Mouse (Mus musculus) kidney, postnatal 4 days (tissue): ENCODE results near the gene Krtap10-4.
"Not testable (repeated sequence)": the region's sequence is repeated elsewhere in the genome, so short reads cannot be mapped to it uniquely, and the experiment has no call there.

Experiments
- DNase-seq, 2 experiments: peaks; one replicate each; pipeline ENCODE4 v3.0.0; 2021; ENCODE audit warnings: mixed read lengths in 2 of 2

Krtap10-4 gene

GRCm38 (mm10) chr10:77787876-77788275 lies 39.0 kb downstream of the Krtap10-4 start, which contains the start of gene Gm7137:
TSS of gene Gm7137 (minus strand) at chr10:77788200.
- not testable (repeated sequence) for DNase-seq

- not testable (repeated sequence) for DNase-seq
These were observed 43.5 kb downstream of the Krtap10-4 start for GRCm38 (mm10) chr10:77783396-77783795.

- not testable (repeated sequence) for DNase-seq
These were observed 44.5 kb downstream of the Krtap10-4 start, which contains the start of gene Gm3250 for GRCm38 (mm10) chr10:77782442-77782841. TSS of gene Gm3250 (minus strand) at chr10:77782542.

- DNase-seq, result not testable (repeated sequence)
These were observed 50.1 kb downstream of the Krtap10-4 start, which contains the start of gene Gm7138 for GRCm38 (mm10) chr10:77776844-77777243. TSS of gene Gm7138 (minus strand) at chr10:77776944.
